Mouse (Mus musculus): ENCODE measurements at regions not wholly inside any gene's neighbourhood (a gene's known extent, or its start where the extent isn't known, plus 50 kb on each side); places are given as distances from the start of the nearest gene placed in this dataset.

GRCm38 (mm10) chr1:56453756-56454155 lies 183.5 kb downstream of the Hsfy2 start:
- DNase-seq (ENCODE audit: low spot score in 2 of 2): no peak

GRCm38 (mm10) chr1:56442835-56443234 lies 194.4 kb downstream of the Hsfy2 start:
- no peak for DNase-seq (ENCODE audit: low spot score in 2 of 2)

GRCm38 (mm10) chr1:56406786-56407185 lies 230.4 kb downstream of the Hsfy2 start:
- no peak for DNase-seq (ENCODE audit: low spot score in 2 of 2)

GRCm38 (mm10) chr1:56403351-56403750 lies 233.9 kb downstream of the Hsfy2 start:
- DNase-seq (ENCODE audit: low spot score in 2 of 2): no peak

GRCm38 (mm10) chr1:56395832-56396231 lies 241.4 kb downstream of the Hsfy2 start:
- no peak for DNase-seq (ENCODE audit: low spot score in 2 of 2)

- no peak for DNase-seq (ENCODE audit: low spot score in 2 of 2)
These were observed 250.1 kb downstream of the Hsfy2 start for GRCm38 (mm10) chr1:56387086-56387485.

GRCm38 (mm10) chr1:56366319-56366718 lies 270.9 kb downstream of the Hsfy2 start:
- DNase-seq (ENCODE audit: low spot score in 2 of 2): no peak

GRCm38 (mm10) chr1:56360857-56361256 lies 276.4 kb downstream of the Hsfy2 start:
- DNase-seq (ENCODE audit: low spot score in 2 of 2): no peak

- DNase-seq (ENCODE audit: low spot score in 2 of 2): no peak
These were observed 290.6 kb downstream of the Hsfy2 start for GRCm38 (mm10) chr1:56346638-56347037.

GRCm38 (mm10) chr1:56344952-56345351 lies 292.3 kb downstream of the Hsfy2 start:
- DNase-seq (ENCODE audit: low spot score in 2 of 2): no peak

- no peak for DNase-seq (ENCODE audit: low spot score in 2 of 2)
These were observed 309.9 kb downstream of the Hsfy2 start for GRCm38 (mm10) chr1:56327381-56327780.

- no peak for DNase-seq (ENCODE audit: low spot score in 2 of 2)
These were observed 328.6 kb downstream of the Hsfy2 start for GRCm38 (mm10) chr1:56308586-56308985.

GRCm38 (mm10) chr1:56294391-56294790 lies 342.8 kb downstream of the Hsfy2 start:
- no peak for DNase-seq (ENCODE audit: low spot score in 2 of 2)

- no peak for DNase-seq (ENCODE audit: low spot score in 2 of 2)
These were observed 347.5 kb downstream of the Hsfy2 start for GRCm38 (mm10) chr1:56289748-56290147.

GRCm38 (mm10) chr1:56286386-56287045 lies 350.7 kb downstream of the Hsfy2 start:
- no peak for DNase-seq (ENCODE audit: low spot score in 2 of 2)

- DNase-seq (ENCODE audit: low spot score in 2 of 2): no peak
These were observed 375.5 kb downstream of the Hsfy2 start for GRCm38 (mm10) chr1:56261708-56262107.

GRCm38 (mm10) chr1:56260759-56261158 lies 376.5 kb downstream of the Hsfy2 start:
- DNase-seq (ENCODE audit: low spot score in 2 of 2): no peak

GRCm38 (mm10) chr1:56256839-56257490 lies 380.3 kb downstream of the Hsfy2 start:
- DNase-seq (ENCODE audit: low spot score in 2 of 2): no peak

- no peak for DNase-seq (ENCODE audit: low spot score in 2 of 2)
These were observed 397.5 kb downstream of the Hsfy2 start for GRCm38 (mm10) chr1:56239686-56240085.

- no peak for DNase-seq (ENCODE audit: low spot score in 2 of 2)
These were observed 410.8 kb downstream of the Hsfy2 start for GRCm38 (mm10) chr1:56226314-56227008.

- no peak for DNase-seq (ENCODE audit: low spot score in 2 of 2)
These were observed 417.5 kb downstream of the Hsfy2 start for GRCm38 (mm10) chr1:56219700-56220099.

GRCm38 (mm10) chr1:56210712-56211371 lies 426.4 kb downstream of the Hsfy2 start:
- no peak for DNase-seq (ENCODE audit: low spot score in 2 of 2)

All from right cerebral cortex, postnatal 36 days (tissue).